Mouse (Mus musculus): Measurements from ENCODE around the gene Sav1. TPM values are rescaled to one million over a fixed set of nuclear protein-coding genes. Genes with fewer than 3 reads are reported as not detected.

Sav1 gene
- polyA plus RNA-seq, 1 experiment from 2014 or later, result 7.8 TPM

GRCm38 (mm10) chr12:69985546-69985945 is 1.3 kb downstream of the Sav1 start:
- Histone ChIP-seq H3K27me3 (no peaks in the 10 kb centered on the region), H3K9ac (peak overlapping the region; percentile 95; the same call in 1 of the 2 replicates), H3K4me3 (peak overlapping the region; percentile 92), H3K4me2 (peak overlapping the region; percentile 63), H3K36me3 (peaks cover 28% of the 10 kb centered on the region), H3K9me3 (no peaks in the 10 kb centered on the region), H3K4me1 (peaks cover 4% of the 10 kb centered on the region; the same call in 1 of the 2 replicates), H3K27ac (peak overlapping the region; percentile 2; the same call in 1 of the 2 replicates)
- no peak for ATAC-seq (ENCODE audit: insufficient number of reproducible peaks, low FRiP score, low TSS enrichment, low read depth)
- 26% methylated on average over 4 of the region's 4 CpGs for WGBS

- Histone ChIP-seq H3K4me1 (peaks cover 7% of the 10 kb centered on the region; the same call in 1 of the 2 replicates), H3K27ac (no peak overlapping the region), H3K9ac (no peak overlapping the region), H3K36me3 (peaks cover 32% of the 10 kb centered on the region), H3K9me3 (no peaks in the 10 kb centered on the region), H3K27me3 (no peaks in the 10 kb centered on the region), H3K4me3 (no peak overlapping the region), H3K4me2 (no peak overlapping the region)
- 67% methylated on average over 5 of the region's 5 CpGs for WGBS
- ATAC-seq (ENCODE audit: insufficient number of reproducible peaks, low FRiP score, low TSS enrichment, low read depth), result no peak
Observed at GRCm38 (mm10) chr12:69982874-69983273, 3.9 kb downstream of the Sav1 start.

DNA sequence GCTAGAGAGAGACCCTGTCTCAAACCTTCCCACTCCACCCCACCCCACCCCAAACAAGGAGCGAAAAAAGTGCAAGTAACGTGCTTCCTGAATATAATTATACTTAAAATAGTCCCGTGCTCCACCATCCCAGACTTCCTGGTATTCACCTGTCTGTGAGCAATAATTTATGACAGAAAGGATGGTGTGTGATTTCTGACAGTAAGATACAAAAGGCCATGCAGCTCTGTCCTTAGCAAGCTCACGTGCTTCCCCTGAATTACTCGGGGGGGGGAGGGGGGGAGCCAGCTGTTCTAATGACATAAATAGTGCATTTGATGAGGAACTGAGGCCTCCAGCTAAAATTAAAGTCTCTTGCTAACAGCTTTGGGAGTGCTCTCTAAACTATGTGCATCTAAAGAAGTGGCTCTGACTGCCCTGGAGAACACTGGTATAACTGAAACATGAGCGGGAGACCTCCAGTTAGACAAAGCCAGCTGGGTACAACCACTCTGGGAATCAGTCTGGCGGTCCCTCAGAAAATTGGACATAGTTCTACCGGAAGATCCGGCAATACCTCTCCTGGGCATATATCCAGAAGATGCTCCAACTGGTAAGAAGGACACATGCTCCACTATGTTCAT is 9.3 kb downstream of the Sav1 start:
- peaks cover 23% of the 10 kb centered on the region for H3K36me3 ChIP-seq
- H3K27me3 ChIP-seq, result no peaks in the 10 kb centered on the region
- H3K9me3 ChIP-seq, result no peaks in the 10 kb centered on the region
- H3K27ac ChIP-seq, result no peak overlapping the region
- no peak overlapping the region for H3K4me2 ChIP-seq
- H3K9ac ChIP-seq, result no peak overlapping the region
- H3K4me3 ChIP-seq, result no peak overlapping the region
- 68% methylated on average over 9 of the region's 9 CpGs for WGBS
- 0 out of 2 replicates have a peak, but pooled peaks cover 3% of the 10 kb centered on the region for H3K4me1 ChIP-seq
- ATAC-seq (ENCODE audit: insufficient number of reproducible peaks, low FRiP score, low TSS enrichment, low read depth), result no peak

GRCm38 (mm10) chr12:69976688-69977087 is 10.1 kb downstream of the Sav1 start:
- Histone ChIP-seq H3K4me1 (0 out of 2 replicates have a peak, but pooled peaks cover 3% of the 10 kb centered on the region), H3K27me3 (no peaks in the 10 kb centered on the region), H3K4me2 (no peak overlapping the region), H3K4me3 (no peak overlapping the region), H3K9ac (no peak overlapping the region), H3K27ac (no peak overlapping the region), H3K36me3 (peaks cover 22% of the 10 kb centered on the region), H3K9me3 (no peaks in the 10 kb centered on the region)
- 84% methylated on average over 6 of the region's 6 CpGs for WGBS
- no peak for ATAC-seq (ENCODE audit: insufficient number of reproducible peaks, low FRiP score, low TSS enrichment, low read depth)

DNA sequence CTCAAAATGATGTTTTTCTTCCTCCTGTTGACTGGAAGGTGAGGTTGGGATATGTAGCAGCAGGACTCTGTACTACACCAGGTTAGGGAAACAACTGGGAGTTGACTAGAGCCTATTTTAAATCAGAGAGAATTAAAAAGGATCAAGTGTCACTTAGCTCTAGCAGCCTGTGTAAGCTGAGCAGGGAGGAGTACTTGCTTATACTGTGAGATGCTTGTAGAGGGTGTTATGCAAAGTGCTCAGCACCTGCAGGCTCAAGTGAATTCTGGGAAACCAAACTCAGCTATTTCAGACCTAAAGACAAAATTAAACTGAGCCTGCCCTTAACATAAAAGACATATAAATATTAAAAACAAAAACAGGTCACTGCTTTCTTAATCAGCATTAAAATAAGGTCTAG is 13.1 kb downstream of the Sav1 start:
- Histone ChIP-seq H3K4me2 (no peak overlapping the region), H3K9me3 (no peaks in the 10 kb centered on the region), H3K27ac (no peak overlapping the region), H3K4me3 (no peak overlapping the region), H3K36me3 (peaks cover 45% of the 10 kb centered on the region), H3K4me1 (0 out of 2 replicates have a peak, but pooled peaks cover 3% of the 10 kb centered on the region), H3K27me3 (no peaks in the 10 kb centered on the region), H3K9ac (no peak overlapping the region)
- ATAC-seq (ENCODE audit: insufficient number of reproducible peaks, low FRiP score, low TSS enrichment, low read depth), result no peak

- H3K9me3 ChIP-seq, result no peaks in the 10 kb centered on the region
- H3K27me3 ChIP-seq, result no peaks in the 10 kb centered on the region
- no peak for ATAC-seq (ENCODE audit: insufficient number of reproducible peaks, low FRiP score, low TSS enrichment, low read depth)
- 77% methylated on average over 5 of the region's 5 CpGs for WGBS
- H3K36me3 ChIP-seq, result peaks cover 72% of the 10 kb centered on the region
- H3K27ac ChIP-seq, result no peak overlapping the region
- no peaks in the 10 kb centered on the region for H3K4me1 ChIP-seq
- H3K9ac ChIP-seq, result no peak overlapping the region
- no peak overlapping the region for H3K4me3 ChIP-seq
- H3K4me2 ChIP-seq, result no peak overlapping the region
Observed at GRCm38 (mm10) chr12:69968154-69968553, 18.6 kb downstream of the Sav1 start.

- Histone ChIP-seq H3K36me3 (peaks cover 79% of the 10 kb centered on the region), H3K4me1 (no peaks in the 10 kb centered on the region), H3K9ac (no peak overlapping the region), H3K27ac (no peak overlapping the region), H3K4me3 (no peak overlapping the region), H3K9me3 (no peaks in the 10 kb centered on the region), H3K27me3 (no peaks in the 10 kb centered on the region), H3K4me2 (no peak overlapping the region)
- ATAC-seq (ENCODE audit: insufficient number of reproducible peaks, low FRiP score, low TSS enrichment, low read depth), result no peak
- 84% methylated on average over 6 of the region's 6 CpGs for WGBS
Observed at GRCm38 (mm10) chr12:69967112-69967511, 19.7 kb downstream of the Sav1 start.

DNA sequence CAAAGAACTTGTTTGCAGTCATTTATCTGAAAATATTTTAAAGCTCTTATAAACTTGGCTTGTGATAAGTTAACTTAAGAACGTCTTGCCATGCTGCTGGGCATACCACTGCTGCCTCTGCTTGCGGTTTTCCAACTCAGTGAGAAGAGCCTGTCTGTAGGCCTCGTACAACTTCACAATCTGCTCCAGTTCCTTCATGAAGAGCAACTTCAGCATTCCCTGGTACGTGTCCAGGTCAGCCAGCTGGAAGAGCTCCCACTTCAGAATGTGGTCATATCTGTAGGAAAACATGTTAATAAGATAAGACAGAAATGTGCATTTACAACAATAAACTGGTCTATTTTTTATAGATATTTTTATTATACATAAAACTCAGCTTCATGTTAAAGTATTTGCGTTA is 20.7 kb downstream of the Sav1 start:
- H3K36me3 ChIP-seq, result peaks cover 77% of the 10 kb centered on the region
- no peaks in the 10 kb centered on the region for H3K27me3 ChIP-seq
- H3K9ac ChIP-seq, result no peak overlapping the region
- no peak overlapping the region for H3K4me2 ChIP-seq
- ATAC-seq (ENCODE audit: insufficient number of reproducible peaks, low FRiP score, low TSS enrichment, low read depth), result no peak
- H3K9me3 ChIP-seq, result no peaks in the 10 kb centered on the region
- no peak overlapping the region for H3K4me3 ChIP-seq
- no peaks in the 10 kb centered on the region for H3K4me1 ChIP-seq
- WGBS, result 82% methylated on average over 5 of the region's 5 CpGs
- H3K27ac ChIP-seq, result no peak overlapping the region

DNA sequence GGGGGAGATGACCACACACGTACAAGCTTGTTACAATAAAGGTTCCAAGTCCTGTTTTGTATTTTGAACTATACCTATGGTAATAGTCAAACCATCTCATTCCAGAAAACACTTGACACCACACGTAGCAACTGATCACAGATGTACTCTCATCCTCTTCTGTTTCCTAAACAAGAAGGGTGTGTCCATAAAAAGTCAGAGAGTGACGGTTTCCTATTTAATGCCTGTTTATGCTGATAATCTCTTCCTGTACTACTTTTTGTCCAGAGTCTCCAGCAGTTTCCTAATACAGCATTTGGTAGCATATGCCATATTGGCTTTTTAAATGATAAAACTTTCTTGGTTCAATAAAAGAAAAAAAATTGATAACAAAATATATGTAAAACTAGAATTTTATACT is 21.2 kb downstream of the Sav1 start:
- Histone ChIP-seq H3K9ac (no peak overlapping the region), H3K4me3 (no peak overlapping the region), H3K36me3 (peaks cover 76% of the 10 kb centered on the region), H3K27me3 (no peaks in the 10 kb centered on the region), H3K4me2 (no peak overlapping the region), H3K27ac (no peak overlapping the region), H3K4me1 (no peaks in the 10 kb centered on the region), H3K9me3 (no peaks in the 10 kb centered on the region)
- WGBS, result 82% methylated on average over 3 of the region's 3 CpGs
- no peak for ATAC-seq (ENCODE audit: insufficient number of reproducible peaks, low FRiP score, low TSS enrichment, low read depth)

DNA sequence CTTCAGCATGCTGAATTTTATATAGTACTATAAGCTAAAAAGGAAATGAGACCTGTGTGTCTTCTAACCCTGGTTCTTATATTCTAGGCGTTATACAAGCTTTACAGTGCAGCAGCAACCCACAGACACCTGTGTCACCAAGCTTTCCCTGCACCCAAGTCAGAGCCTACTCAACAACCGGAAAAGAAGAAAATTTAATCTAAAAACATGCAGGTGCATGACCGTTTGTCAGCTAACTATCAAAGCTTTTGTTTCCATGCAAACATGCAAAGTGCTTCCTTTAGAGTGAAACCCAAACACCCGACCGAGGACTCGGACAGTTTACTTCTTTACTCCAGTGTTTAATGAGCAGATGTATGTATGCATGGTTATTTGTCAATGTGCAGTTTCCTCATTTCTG is 23.7 kb downstream of the Sav1 start:
- 89% methylated on average over 6 of the region's 6 CpGs for WGBS

GRCm38 (mm10) chr12:69962468-69962867 is 24.3 kb downstream of the Sav1 start:
- no peak overlapping the region for H3K4me2 ChIP-seq
- 67% methylated on average over 4 of the region's 4 CpGs for WGBS
- H3K36me3 ChIP-seq, result peaks cover 61% of the 10 kb centered on the region
- H3K27me3 ChIP-seq, result no peaks in the 10 kb centered on the region
- H3K27ac ChIP-seq, result no peak overlapping the region
- H3K9me3 ChIP-seq, result no peaks in the 10 kb centered on the region
- H3K4me1 ChIP-seq, result no peaks in the 10 kb centered on the region
- no peak overlapping the region for H3K9ac ChIP-seq
- no peak for ATAC-seq (ENCODE audit: insufficient number of reproducible peaks, low FRiP score, low TSS enrichment, low read depth)
- no peak overlapping the region for H3K4me3 ChIP-seq

More for the DNA sequence above, 23.7 kb downstream of the Sav1 start:
- Histone ChIP-seq H3K27ac (no peak overlapping the region), H3K9ac (no peak overlapping the region), H3K9me3 (no peaks in the 10 kb centered on the region), H3K4me2 (no peak overlapping the region), H3K27me3 (no peaks in the 10 kb centered on the region), H3K36me3 (peaks cover 65% of the 10 kb centered on the region), H3K4me3 (no peak overlapping the region), H3K4me1 (no peaks in the 10 kb centered on the region)
- no peak for ATAC-seq (ENCODE audit: insufficient number of reproducible peaks, low FRiP score, low TSS enrichment, low read depth)

- peaks cover 25% of the 10 kb centered on the region for H3K36me3 ChIP-seq
- WGBS, result 75% methylated on average over 2 of the region's 2 CpGs
- no peak for ATAC-seq (ENCODE audit: insufficient number of reproducible peaks, low FRiP score, low TSS enrichment, low read depth)
- H3K9ac ChIP-seq, result no peak overlapping the region
- no peaks in the 10 kb centered on the region for H3K27me3 ChIP-seq
- no peak overlapping the region for H3K27ac ChIP-seq
- H3K4me3 ChIP-seq, result no peak overlapping the region
- no peaks in the 10 kb centered on the region for H3K9me3 ChIP-seq
- H3K4me1 ChIP-seq, result no peaks in the 10 kb centered on the region
- no peak overlapping the region for H3K4me2 ChIP-seq
Observed at GRCm38 (mm10) chr12:69957378-69957777, 29.4 kb downstream of the Sav1 start.

DNA sequence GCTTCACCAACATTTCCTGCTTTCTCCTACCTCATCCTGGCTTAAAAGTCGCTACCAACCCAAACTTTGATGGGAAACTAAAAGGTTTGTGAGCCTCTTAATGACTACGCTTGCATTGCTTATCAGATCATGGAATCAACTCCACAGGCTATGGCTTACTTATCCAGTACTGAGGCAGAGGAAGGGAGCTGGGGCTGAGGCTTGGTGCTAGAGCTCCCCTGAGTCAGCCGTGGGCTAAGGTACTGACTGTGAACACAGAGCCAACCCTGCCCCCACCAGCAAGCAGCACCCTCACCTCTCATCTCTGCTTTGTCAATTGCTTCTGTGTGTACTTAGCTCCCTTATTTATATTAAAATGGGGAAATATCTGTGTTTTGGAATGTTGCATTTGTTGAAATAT is 39.3 kb downstream of the Sav1 start:
- no peaks in the 10 kb centered on the region for H3K36me3 ChIP-seq

More for the DNA sequence above, 39.3 kb downstream of the Sav1 start:
- Histone ChIP-seq H3K27ac (no peak overlapping the region), H3K4me3 (no peak overlapping the region), H3K9me3 (no peaks in the 10 kb centered on the region), H3K9ac (no peak overlapping the region), H3K4me1 (no peaks in the 10 kb centered on the region), H3K27me3 (no peaks in the 10 kb centered on the region), H3K4me2 (no peak overlapping the region)
- no peak for ATAC-seq (ENCODE audit: insufficient number of reproducible peaks, low FRiP score, low TSS enrichment, low read depth)
- WGBS, result 62% methylated on average over 3 of the region's 3 CpGs
